Mouse (Mus musculus) induced T-regulatory cell, adult 2 months (primary cell): ENCODE results near the gene Foxc1.

Source experiments
- DNase-seq: peaks from one replicate; pipeline ENCODE4 v3.0.0-alpha.2; 2012; ENCODE audit warnings: low read depth

The Foxc1 gene

GRCm38 (mm10) chr13:31806890-31807735 is 680 bp downstream of the Foxc1 start:
- peak; percentile 40 for DNase-seq

GRCm38 (mm10) chr13:31807736-31808115 is 1.3 kb downstream of the Foxc1 start:
- no peak for DNase-seq

- peak; percentile 40 for DNase-seq
Measured at GRCm38 (mm10) chr13:31808116-31808803, 1.8 kb downstream of the Foxc1 start.

GRCm38 (mm10) chr13:31808804-31809420 is 2.5 kb downstream of the Foxc1 start:
- peak; percentile 40 for DNase-seq

GRCm38 (mm10) chr13:31809701-31810100 is 3.3 kb downstream of the Foxc1 start:
- peak; percentile 14 for DNase-seq

- no peak for DNase-seq
Measured at GRCm38 (mm10) chr13:31810375-31810692, 3.9 kb downstream of the Foxc1 start.

- DNase-seq = peak; percentile 20
Measured at GRCm38 (mm10) chr13:31810693-31811541, 4.5 kb downstream of the Foxc1 start.

GRCm38 (mm10) chr13:31811542-31812021 is 5.1 kb downstream of the Foxc1 start:
- no peak for DNase-seq

- DNase-seq = no peak
Measured at GRCm38 (mm10) chr13:31812701-31813100, 6.3 kb downstream of the Foxc1 start.

GRCm38 (mm10) chr13:31815383-31816003 is 9.1 kb downstream of the Foxc1 start:
- no peak for DNase-seq

- no peak for DNase-seq
Measured at GRCm38 (mm10) chr13:31818337-31818736, 11.9 kb downstream of the Foxc1 start.

- DNase-seq = no peak
Measured at GRCm38 (mm10) chr13:31819664-31820405, 13.4 kb downstream of the Foxc1 start.

- no peak for DNase-seq
Measured at GRCm38 (mm10) chr13:31820587-31821017, 14.2 kb downstream of the Foxc1 start.

GRCm38 (mm10) chr13:31821050-31821449 is 14.6 kb downstream of the Foxc1 start:
- DNase-seq = no peak

GRCm38 (mm10) chr13:31823316-31823715 is 16.9 kb downstream of the Foxc1 start:
- DNase-seq = no peak

GRCm38 (mm10) chr13:31825180-31825579 is 18.7 kb downstream of the Foxc1 start:
- DNase-seq = no peak

GRCm38 (mm10) chr13:31827160-31827559 is 20.7 kb downstream of the Foxc1 start:
- DNase-seq = no peak

GRCm38 (mm10) chr13:31827820-31828332 is 21.4 kb downstream of the Foxc1 start:
- no peak for DNase-seq

- no peak for DNase-seq
Measured at GRCm38 (mm10) chr13:31828446-31828845, 22.0 kb downstream of the Foxc1 start.

- no peak for DNase-seq
Measured at GRCm38 (mm10) chr13:31830332-31830731, 23.9 kb downstream of the Foxc1 start.
